Mouse (Mus musculus): ENCODE results near the gene Pik3c2g.

GRCm38 (mm10) chr6:139592081-139592480 lies 5.1 kb downstream of the Pik3c2g start:
- no peak for TF ChIP-seq POLR2A (IDR thresholded peaks at IDR 0.05; ENCODE audit: low read depth, low read length)
- TF ChIP-seq CTCF (IDR thresholded peaks at IDR 0.05; ENCODE audit: extremely low read depth, insufficient read depth, insufficient read length, insufficient replicate concordance): no peak

All from spleen, adult 2 months (tissue).